Mouse (Mus musculus): ENCODE measurements around the gene Baiap2. TPM values are rescaled to one million over a fixed set of nuclear protein-coding genes. Genes with fewer than 3 reads are reported as not detected.

Baiap2 gene
- polyA plus RNA-seq, 1 experiment from 2014 or later: 4.2 TPM

DNA sequence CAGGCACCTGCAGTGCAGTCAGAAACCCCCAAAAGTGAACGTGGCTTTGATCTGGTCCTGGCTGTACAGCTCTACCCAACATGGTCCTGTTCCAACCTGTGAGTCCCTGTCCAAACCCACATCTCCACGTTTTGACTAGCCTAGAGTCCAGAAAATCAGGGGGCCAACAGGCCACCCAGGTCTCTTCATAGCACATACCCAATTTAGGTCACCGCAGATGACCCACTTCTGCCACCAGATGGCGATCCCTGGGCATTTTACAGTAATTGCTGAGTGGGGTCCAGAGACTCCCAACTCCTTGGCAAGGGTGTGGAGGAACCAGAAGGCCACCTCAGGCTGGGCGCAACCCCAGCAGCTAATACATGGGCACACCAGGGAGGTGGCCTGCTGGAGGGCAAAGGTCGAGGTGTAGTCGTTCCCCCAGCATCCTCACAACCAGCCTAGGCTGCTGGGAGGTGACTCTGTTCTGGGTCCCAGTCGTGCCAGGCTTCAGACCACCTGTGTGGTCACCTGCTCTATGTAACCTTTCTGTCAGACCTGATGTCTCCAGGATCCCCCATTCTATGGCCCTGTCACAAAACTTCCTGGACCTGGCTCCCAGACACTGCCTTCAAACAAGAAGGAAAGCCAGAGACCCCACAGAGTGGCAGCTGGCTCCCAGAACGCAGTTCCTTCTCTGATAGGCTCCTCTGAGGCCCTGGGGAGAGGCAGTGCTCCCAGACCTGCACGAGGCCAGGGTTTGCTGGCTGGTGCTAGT is 87.8 kb downstream of the Baiap2 start:
- 31% methylated on average over 10 of the region's 10 CpGs for WGBS
- H3K9me3 ChIP-seq (ENCODE audit: control insufficient read depth): no peaks in the 10 kb centered on the region
- no peak overlapping the region for H3K4me2 ChIP-seq (replicated peaks; ENCODE audit: low read depth)
- H3K4me3 ChIP-seq (ENCODE audit: low read depth, low read length): no peak overlapping the region
- H3K27ac ChIP-seq (ENCODE audit: low read depth, low read length): no peak overlapping the region
- peak; percentile 88 for TF ChIP-seq CTCF (IDR thresholded peaks at IDR 0.05; ENCODE audit: low read depth)
- ATAC-seq: peak; percentile 17; the same call in 1 of the 2 replicates
- no peak overlapping the region for H3K9ac ChIP-seq (ENCODE audit: low read depth, low read length)
- H3K27me3 ChIP-seq (replicated peaks; ENCODE audit: control insufficient read depth, insufficient read depth, low read length): no peaks in the 10 kb centered on the region
- 0 out of 2 replicates have a peak, but pooled peaks cover 3% of the 10 kb centered on the region for H3K4me1 ChIP-seq (replicated peaks; ENCODE audit: control insufficient read depth, insufficient read depth, low read length)
- no peaks in the 10 kb centered on the region for H3K36me3 ChIP-seq (ENCODE audit: control insufficient read depth, insufficient read depth)

DNA sequence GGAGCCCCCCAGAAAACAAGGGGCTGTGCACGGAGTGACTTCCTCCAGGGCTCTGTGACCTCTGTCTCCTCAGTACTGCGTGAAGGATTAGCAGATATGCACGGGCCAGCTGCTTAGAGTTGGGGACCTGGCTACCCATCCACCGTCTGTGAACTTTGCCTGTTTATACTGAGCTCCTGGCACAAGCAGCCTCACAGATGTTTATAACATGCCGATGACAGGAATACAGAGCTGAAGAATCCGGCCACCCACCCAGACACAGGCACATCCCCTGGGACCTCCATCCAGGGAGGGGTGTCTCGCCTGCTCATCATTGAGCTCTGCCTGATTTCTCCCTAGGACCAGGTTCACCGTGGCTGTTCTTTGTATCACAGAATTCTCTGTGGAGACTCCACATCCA is 89.5 kb downstream of the Baiap2 start:
- WGBS: 48% methylated on average over 8 of the region's 8 CpGs
- Histone ChIP-seq H3K27ac (ENCODE audit: low read depth, low read length) (no peak overlapping the region), H3K27me3 (replicated peaks; ENCODE audit: control insufficient read depth, insufficient read depth, low read length) (no peaks in the 10 kb centered on the region), H3K4me1 (replicated peaks; ENCODE audit: control insufficient read depth, insufficient read depth, low read length) (0 out of 2 replicates have a peak, but pooled peaks cover 3% of the 10 kb centered on the region), H3K9me3 (ENCODE audit: control insufficient read depth) (no peaks in the 10 kb centered on the region), H3K9ac (ENCODE audit: low read depth, low read length) (no peak overlapping the region), H3K4me3 (ENCODE audit: low read depth, low read length) (no peak overlapping the region), H3K4me2 (replicated peaks; ENCODE audit: low read depth) (no peak overlapping the region), H3K36me3 (ENCODE audit: control insufficient read depth, insufficient read depth) (no peaks in the 10 kb centered on the region)
- TF ChIP-seq CTCF (IDR thresholded peaks at IDR 0.05; ENCODE audit: low read depth): no peak
- ATAC-seq: no peak

DNA sequence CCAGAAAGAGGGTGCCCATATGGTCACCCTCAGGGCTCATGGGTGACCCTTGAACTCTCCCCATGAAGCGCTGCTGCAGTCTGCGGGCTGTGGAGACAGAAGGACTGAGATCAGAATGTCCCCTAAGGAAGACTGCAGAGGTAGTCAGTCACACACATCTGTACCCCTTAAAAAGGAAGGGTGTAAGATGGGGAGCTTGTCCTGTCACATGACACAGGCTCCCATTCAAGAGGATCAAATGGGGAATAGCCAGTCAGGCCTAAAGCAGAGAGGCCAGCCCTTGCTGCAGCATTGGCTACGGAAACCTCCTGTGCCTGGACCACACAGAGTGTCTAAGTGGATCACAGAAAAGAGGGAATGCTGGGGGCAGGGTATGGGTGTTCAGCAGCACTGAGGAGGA is 90.9 kb downstream of the Baiap2 start:
- no peak overlapping the region for H3K27ac ChIP-seq (ENCODE audit: low read depth, low read length)
- H3K4me2 ChIP-seq (replicated peaks; ENCODE audit: low read depth): no peak overlapping the region
- 78% methylated on average over 3 of the region's 3 CpGs for WGBS
- no peak for ATAC-seq
- no peaks in the 10 kb centered on the region for H3K9me3 ChIP-seq (ENCODE audit: control insufficient read depth)
- no peak overlapping the region for H3K4me3 ChIP-seq (ENCODE audit: low read depth, low read length)
- no peak overlapping the region for H3K9ac ChIP-seq (ENCODE audit: low read depth, low read length)
- TF ChIP-seq CTCF (IDR thresholded peaks at IDR 0.05; ENCODE audit: low read depth): no peak
- H3K4me1 ChIP-seq (replicated peaks; ENCODE audit: control insufficient read depth, insufficient read depth, low read length): 0 out of 2 replicates have a peak, but pooled peaks cover 3% of the 10 kb centered on the region
- no peaks in the 10 kb centered on the region for H3K27me3 ChIP-seq (replicated peaks; ENCODE audit: control insufficient read depth, insufficient read depth, low read length)
- no peaks in the 10 kb centered on the region for H3K36me3 ChIP-seq (ENCODE audit: control insufficient read depth, insufficient read depth)

DNA sequence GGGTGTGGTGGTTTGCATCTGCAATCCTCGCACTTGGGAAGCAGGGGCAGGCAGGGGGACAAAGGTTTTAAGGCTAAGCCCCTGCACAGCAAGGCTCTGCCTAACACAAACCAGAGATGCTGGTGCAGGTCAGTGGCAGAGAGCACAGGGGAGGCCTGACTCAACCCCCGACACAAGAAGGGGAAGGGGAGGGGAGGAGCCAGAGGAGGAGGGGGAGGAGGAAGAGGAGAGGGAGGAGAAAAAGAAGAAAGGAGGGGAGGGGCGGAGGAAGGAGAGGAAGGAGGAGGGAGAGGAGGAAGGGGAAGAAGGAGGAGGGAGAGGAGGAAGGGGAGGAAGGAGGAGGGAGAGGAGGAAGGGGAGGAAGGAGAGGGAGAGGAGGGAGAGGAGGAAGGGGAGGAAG is 91.7 kb downstream of the Baiap2 start:
- no peaks in the 10 kb centered on the region for H3K9me3 ChIP-seq (ENCODE audit: control insufficient read depth)
- H3K27ac ChIP-seq (ENCODE audit: low read depth, low read length): no peak overlapping the region
- no peaks in the 10 kb centered on the region for H3K36me3 ChIP-seq (ENCODE audit: control insufficient read depth, insufficient read depth)
- H3K27me3 ChIP-seq (replicated peaks; ENCODE audit: control insufficient read depth, insufficient read depth, low read length): no peaks in the 10 kb centered on the region
- no peak overlapping the region for H3K9ac ChIP-seq (ENCODE audit: low read depth, low read length)
- 34% methylated on average over 3 of the region's 3 CpGs for WGBS
- no peak for ATAC-seq
- H3K4me3 ChIP-seq (ENCODE audit: low read depth, low read length): no peak overlapping the region
- TF ChIP-seq CTCF (IDR thresholded peaks at IDR 0.05; ENCODE audit: low read depth): no peak
- H3K4me1 ChIP-seq (replicated peaks; ENCODE audit: control insufficient read depth, insufficient read depth, low read length): 0 out of 2 replicates have a peak, but pooled peaks cover 3% of the 10 kb centered on the region
- no peak overlapping the region for H3K4me2 ChIP-seq (replicated peaks; ENCODE audit: low read depth)

DNA sequence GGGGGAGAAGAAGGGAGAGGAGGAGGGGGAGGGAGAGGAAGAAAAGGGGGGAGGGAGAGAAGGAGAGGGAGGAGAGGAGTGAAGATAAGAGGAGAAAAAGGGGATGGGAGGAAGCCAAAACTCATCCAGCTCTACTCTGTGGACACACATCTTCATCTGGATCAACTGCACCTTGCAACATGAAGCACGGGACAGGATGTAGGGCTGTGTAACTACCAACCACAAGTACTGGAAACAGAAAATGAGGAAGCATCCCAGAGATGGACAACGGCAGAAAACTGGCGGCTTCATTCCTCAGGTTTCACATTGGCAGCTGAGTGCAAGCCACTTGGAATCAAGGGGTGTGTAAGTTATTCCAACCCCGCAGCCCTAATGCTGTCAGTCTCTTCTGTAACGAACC is 92.2 kb downstream of the Baiap2 start:
- H3K4me1 ChIP-seq (replicated peaks; ENCODE audit: control insufficient read depth, insufficient read depth, low read length): 0 out of 2 replicates have a peak, but pooled peaks cover 3% of the 10 kb centered on the region
- no peak for TF ChIP-seq CTCF (IDR thresholded peaks at IDR 0.05; ENCODE audit: low read depth)
- no peak overlapping the region for H3K27ac ChIP-seq (ENCODE audit: low read depth, low read length)
- WGBS: 66% methylated on average over 5 of the region's 5 CpGs
- no peak overlapping the region for H3K4me3 ChIP-seq (ENCODE audit: low read depth, low read length)
- no peaks in the 10 kb centered on the region for H3K27me3 ChIP-seq (replicated peaks; ENCODE audit: control insufficient read depth, insufficient read depth, low read length)
- H3K36me3 ChIP-seq (ENCODE audit: control insufficient read depth, insufficient read depth): no peaks in the 10 kb centered on the region
- H3K4me2 ChIP-seq (replicated peaks; ENCODE audit: low read depth): no peak overlapping the region
- ATAC-seq: no peak
- no peaks in the 10 kb centered on the region for H3K9me3 ChIP-seq (ENCODE audit: control insufficient read depth)
- no peak overlapping the region for H3K9ac ChIP-seq (ENCODE audit: low read depth, low read length)

DNA sequence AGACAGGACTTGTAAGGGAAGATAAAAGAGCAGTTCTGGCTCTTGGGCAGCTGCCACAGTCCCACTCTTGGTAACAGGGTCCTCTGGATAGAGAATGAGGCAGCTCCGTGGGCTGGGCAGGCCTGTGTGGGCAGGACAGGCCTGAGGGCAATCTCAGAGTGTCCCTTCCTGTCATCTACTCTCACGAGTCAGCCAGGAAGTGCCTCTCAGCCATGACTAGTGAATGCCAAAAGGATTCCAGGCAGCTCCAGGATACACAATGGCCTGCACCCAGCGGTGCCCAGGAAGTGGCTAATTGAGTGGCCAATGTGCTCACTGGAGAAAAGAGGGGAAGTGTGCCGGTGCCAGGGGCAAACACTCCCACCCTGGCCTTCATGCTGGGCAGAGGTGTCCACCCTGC is 97.0 kb downstream of the Baiap2 start:
- H3K4me3 ChIP-seq (ENCODE audit: low read depth, low read length): no peak overlapping the region
- no peaks in the 10 kb centered on the region for H3K9me3 ChIP-seq (ENCODE audit: control insufficient read depth)
- no peak overlapping the region for H3K9ac ChIP-seq (ENCODE audit: low read depth, low read length)
- no peak for TF ChIP-seq CTCF (IDR thresholded peaks at IDR 0.05; ENCODE audit: low read depth)
- H3K27ac ChIP-seq (ENCODE audit: low read depth, low read length): no peak overlapping the region
- ATAC-seq: no peak
- no peak overlapping the region for H3K4me2 ChIP-seq (replicated peaks; ENCODE audit: low read depth)
- H3K36me3 ChIP-seq (ENCODE audit: control insufficient read depth, insufficient read depth): no peaks in the 10 kb centered on the region
- H3K27me3 ChIP-seq (replicated peaks; ENCODE audit: control insufficient read depth, insufficient read depth, low read length): no peaks in the 10 kb centered on the region
- 51% methylated on average over 4 of the region's 4 CpGs for WGBS
- H3K4me1 ChIP-seq (replicated peaks; ENCODE audit: control insufficient read depth, insufficient read depth, low read length): no peaks in the 10 kb centered on the region
